Mouse (Mus musculus) layer of hippocampus, postnatal 10 days (tissue): ENCODE data around the gene Cbl. TPM values are rescaled to one million over a fixed set of nuclear protein-coding genes. Genes with fewer than 3 reads are reported as not detected.
"Not testable (repeated sequence)": the region's sequence is repeated elsewhere in the genome, so short reads cannot be mapped to it uniquely, and the experiment has no call there.

Experiments
- DNase-seq, 2 experiments: peaks; one replicate each; pipeline ENCODE4 v3.0.0; 2021; ENCODE audit warnings: low spot score in 2 of 2
- total RNA-seq, 2 experiments: library from RNA; stranded (reverse); gene quantifications; 2 replicates each; pipeline ENCODE4 v1.2.3; 2021

The Cbl gene
- total RNA-seq, 2 experiments from 2014 or later: 55.1 to 58.4 TPM

GRCm38 (mm10) chr9:44131276-44131590, 102.6 kb downstream of the Cbl start:
- DNase-seq: no peak

- DNase-seq: no peak
Measured at GRCm38 (mm10) chr9:44130581-44131275, 103.1 kb downstream of the Cbl start.

DNA sequence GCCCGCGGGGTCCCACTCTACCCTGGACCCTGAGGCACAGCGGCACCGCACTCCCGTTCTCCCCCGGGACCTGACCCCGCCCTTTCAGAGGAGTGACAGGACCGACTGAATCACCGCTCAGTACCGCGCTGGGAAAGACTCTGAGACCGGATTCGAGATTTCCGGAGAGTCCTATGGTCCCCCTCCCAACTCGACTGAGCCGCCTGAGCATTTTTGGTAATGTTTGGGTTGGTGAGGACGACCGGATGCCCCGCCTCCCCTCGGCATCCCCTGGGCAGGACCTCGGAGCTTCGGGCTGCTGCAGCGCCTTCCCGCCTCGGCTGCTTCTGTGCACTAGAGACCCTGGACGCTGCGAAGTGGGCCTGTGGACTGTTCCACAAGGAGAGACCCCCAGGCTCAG, 103.8 kb downstream of the Cbl start:
- peak in 1 of 2 experiments; percentile 24 for DNase-seq

- DNase-seq: no peak
Measured at GRCm38 (mm10) chr9:44129633-44130032, 104.2 kb downstream of the Cbl start.

GRCm38 (mm10) chr9:44127351-44127801, 106.5 kb downstream of the Cbl start:
- DNase-seq: no peak

DNA sequence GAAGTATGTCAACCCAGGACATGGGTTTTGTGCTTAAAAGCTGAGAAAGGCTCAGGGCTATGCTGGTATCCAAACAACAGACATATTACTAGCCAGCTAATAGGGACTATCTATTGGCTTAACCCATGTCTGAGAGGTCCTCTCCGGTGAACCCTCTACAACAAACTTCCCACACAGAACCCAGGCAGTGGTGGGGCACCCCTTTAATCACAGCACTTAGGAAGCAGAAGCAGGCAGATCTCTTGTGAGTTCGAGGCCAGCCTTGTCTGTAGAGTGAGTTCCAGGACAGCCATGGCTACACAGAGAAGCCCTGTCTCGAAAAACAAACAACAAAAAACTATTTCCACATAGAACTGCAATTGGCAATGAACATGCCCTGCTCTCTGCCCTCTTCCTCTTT, 107.1 kb downstream of the Cbl start:
- no peak for DNase-seq

DNA sequence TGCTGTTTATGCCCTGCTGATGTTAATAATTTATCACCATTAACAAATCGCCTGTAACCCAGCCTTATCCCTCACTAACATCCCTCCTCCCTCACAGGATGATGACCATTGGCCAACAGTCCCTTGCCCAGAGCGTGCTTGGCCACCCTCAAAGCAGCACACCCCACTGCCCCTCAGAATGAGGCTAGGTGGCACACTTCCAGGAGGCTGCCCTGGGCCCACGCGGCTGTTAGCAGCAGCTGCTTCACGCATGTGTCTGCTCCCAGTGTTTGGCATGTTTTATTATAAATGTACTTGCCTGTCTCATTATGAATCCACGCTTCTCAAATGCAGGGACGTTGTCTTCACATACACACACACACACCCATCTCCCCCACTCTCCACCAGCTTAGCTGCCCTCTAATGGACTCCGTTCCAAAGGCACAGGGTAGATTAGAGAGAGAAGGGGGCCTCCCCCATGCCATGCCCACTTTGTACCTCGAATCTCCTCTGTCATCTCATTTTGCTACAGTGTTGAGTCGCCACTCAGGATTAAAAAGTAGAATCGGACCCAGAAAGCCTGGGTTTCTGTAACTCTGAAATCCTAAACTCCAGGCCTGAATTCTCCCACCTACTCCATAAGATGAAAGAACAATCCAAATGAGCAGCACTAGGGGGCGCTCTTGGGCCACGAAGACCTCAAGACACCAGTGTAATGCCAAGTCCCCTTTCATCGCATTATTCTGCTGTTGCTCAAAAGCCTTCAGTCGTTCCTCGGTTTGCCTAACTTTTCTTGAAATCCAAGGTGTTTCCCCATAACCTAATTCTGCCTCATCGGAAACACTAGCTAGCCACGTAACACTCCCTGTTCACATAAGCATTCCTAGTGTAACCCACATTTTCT, 108.1 kb downstream of the Cbl start:
- peak; percentile 88 to 92 for DNase-seq

DNA sequence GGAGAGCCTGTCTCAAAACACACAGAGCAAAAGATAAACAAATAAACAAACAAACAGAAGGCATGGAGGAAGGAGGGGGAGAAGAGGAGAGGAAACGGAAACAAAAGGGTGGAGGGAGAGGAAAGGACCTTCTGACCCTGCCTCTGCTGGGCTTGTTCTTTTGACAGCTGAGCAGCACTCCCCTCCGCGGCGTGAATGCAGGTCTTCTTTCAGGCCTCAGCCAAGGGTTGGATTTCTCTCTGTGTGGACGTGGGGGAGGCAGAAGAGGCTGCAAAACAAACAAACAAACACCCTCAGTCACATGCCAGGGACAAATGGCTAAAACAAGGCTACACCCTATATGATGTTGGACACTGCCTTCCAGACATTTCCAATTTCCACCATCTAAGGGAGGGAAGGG, 108.8 kb downstream of the Cbl start:
- no peak for DNase-seq

- no peak for DNase-seq
Measured at GRCm38 (mm10) chr9:44124317-44124716, 109.5 kb downstream of the Cbl start.

DNA sequence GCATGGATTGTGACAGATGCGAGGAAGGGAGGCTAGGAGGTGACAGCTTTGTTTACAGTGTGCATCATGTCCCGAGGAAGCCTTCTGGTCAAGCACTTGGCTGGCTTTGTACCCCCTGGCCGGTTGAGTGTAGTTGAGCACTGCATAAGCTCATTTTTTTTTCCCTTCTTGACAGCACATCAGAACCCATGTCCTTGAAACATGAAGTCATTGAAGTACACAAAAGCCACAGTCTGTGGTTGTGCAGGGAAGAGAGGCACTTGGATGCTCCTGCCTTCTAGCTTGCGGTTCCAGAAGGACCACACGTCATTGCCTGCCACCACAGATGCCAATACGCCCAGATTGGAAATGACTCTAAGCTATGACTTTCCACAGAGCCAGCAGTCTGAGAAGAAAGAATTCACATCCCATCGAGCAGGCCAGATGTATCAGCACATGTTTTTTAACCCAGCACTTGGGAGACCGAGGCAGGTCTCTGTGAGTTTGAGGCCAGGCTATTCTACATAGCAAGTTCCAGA, 113.8 kb downstream of the Cbl start:
- DNase-seq: no peak

- no peak for DNase-seq
Measured at GRCm38 (mm10) chr9:44119011-44119410, 114.8 kb downstream of the Cbl start.

- DNase-seq: no peak
Measured at GRCm38 (mm10) chr9:44116182-44116581, 117.7 kb downstream of the Cbl start.

- no peak for DNase-seq
Measured at GRCm38 (mm10) chr9:44115599-44115998, 118.2 kb downstream of the Cbl start.

DNA sequence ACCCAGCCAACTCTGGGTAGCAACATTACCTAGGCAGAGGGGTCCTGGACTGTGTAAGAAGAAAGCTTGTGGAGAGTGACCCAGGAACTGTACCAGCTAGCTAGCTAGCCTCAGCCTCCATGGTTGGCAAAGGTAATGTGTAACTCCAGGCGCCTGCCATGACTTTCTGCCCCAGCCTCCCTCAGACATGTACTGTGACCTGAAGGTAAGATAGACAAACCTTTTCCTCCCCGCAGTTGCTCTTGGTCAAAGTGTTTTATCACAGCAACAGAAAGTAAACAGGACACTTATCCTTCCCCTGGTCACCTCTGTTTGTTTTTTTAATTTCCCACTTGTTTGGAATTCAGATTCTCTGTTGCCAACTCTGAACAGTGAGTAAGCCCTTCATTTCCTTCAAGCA, 119.4 kb downstream of the Cbl start:
- no peak for DNase-seq

GRCm38 (mm10) chr9:44113105-44113789, 120.6 kb downstream of the Cbl start, which contains the start of the genes Gm49380 and Rnf26:
Gm49380 (minus strand) TSS chr9:44113500.
Rnf26 (minus strand) TSS chr9:44113517.
- DNase-seq: peak; percentile 97 to 98

DNA sequence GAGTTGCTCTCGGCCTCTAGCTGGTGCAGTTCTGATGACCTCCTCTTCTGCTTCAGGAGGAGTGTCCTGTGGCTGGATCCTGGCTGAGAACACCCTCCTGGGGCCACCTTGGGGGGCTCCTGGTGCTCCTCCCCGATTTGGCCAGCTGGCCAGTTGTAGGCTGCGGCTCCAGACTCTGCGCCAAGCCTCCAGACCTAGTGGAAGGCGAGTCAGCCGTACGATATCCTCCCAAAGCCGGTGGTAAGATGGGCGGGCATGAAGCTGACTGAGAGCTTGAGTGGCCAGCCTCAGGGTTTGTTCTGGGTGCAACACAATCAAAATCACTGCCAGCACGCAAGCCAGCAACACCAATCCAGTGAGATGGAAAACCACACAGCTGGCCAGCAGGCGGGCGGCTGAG, 121.9 kb downstream of the Cbl start:
- DNase-seq: not testable (repeated sequence)

GRCm38 (mm10) chr9:44109360-44110095, 124.3 kb downstream of the Cbl start:
- peak; percentile 86 to 88 for DNase-seq

DNA sequence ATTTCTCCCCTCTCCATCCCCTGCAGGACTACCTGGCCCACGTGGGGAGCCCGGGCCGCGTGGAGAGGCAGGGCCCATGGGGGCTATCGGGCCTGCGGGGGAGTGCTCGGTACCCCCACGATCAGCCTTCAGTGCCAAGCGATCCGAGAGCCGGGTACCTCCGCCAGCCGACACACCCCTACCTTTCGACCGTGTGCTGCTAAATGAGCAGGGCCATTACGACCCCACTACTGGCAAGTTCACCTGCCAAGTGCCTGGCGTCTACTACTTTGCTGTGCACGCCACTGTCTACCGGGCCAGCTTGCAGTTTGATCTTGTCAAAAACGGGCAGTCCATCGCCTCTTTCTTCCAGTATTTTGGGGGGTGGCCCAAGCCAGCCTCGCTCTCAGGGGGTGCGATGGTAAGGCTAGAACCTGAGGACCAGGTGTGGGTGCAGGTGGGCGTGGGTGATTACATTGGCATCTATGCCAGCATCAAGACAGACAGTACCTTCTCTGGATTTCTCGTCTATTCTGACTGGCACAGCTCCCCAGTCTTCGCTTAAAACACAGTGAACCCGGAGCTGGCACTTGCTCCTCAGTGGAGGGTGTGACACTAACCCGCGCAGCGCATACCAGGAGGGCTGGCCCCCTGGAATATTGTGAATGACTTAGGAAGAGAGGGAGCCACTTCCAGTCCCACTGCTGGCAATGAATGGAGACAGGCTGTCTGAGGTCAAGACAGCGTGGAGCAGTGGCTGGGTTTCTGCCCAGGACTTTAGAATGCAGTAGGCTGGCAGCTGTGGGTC, 125.4 kb downstream of the Cbl start:
- no peak for DNase-seq

- DNase-seq: peak; percentile 72 to 81
Measured at GRCm38 (mm10) chr9:44107557-44108179, 126.2 kb downstream of the Cbl start.

GRCm38 (mm10) chr9:44107110-44107509, 126.7 kb downstream of the Cbl start, which contains the start of gene C1qtnf5:
C1qtnf5 (plus strand) TSS chr9:44107245.
- peak; percentile 84 for DNase-seq
